Mouse (Mus musculus): ENCODE measurements around the gene Mtx2. TPM values are rescaled to one million over a fixed set of nuclear protein-coding genes. Genes with fewer than 3 reads are reported as not detected.

Mtx2 gene
- 69.0 and 72.4 TPM in 2 replicates for polyA plus RNA-seq (2012; rRNA removed)
- polyA plus RNA-seq (2014; fragmentation: Nextera tagmentation; extraction: Ambion mirVana), result 121 and 132 TPM in 2 replicates

- H3K9me3 ChIP-seq (ENCODE audit: control insufficient read depth, low read length), result no peaks in the 10 kb centered on the region
- H3K27me3 ChIP-seq (ENCODE audit: control insufficient read depth, insufficient read depth, low read length), result no peaks in the 10 kb centered on the region
- peak; percentile 65; the same call in 1 of the 2 replicates for TF ChIP-seq POLR2A (IDR thresholded peaks at IDR 0.05; ENCODE audit: borderline replicate concordance, extremely low read depth, insufficient read depth, insufficient read length)
- H3K4me2 ChIP-seq (replicated peaks; ENCODE audit: low read depth, low read length, severe bottlenecking), result peak within 1 kb of the TSS; percentile 71
- H3K4me3 ChIP-seq (replicated peaks; ENCODE audit: low read length), result peak within 1 kb of the TSS; percentile 93
- WGBS, result 1% methylated on average over 47 of the region's 74 CpGs
- H3K9ac ChIP-seq (ENCODE audit: low read depth, low read length, severe bottlenecking), result peak within 1 kb of the TSS; percentile 94
- no peaks in the 10 kb centered on the region for H3K36me3 ChIP-seq (ENCODE audit: control insufficient read depth, insufficient read depth, low read length)
- peak within 1 kb of the TSS; percentile 85 for H3K27ac ChIP-seq (replicated peaks; ENCODE audit: low read depth, low read length)
- peak; percentile 84 for DNase-seq (ENCODE audit: low spot score)
- 0 out of 2 replicates have a peak, but pooled peaks cover 3% of the 10 kb centered on the region for H3K4me1 ChIP-seq (ENCODE audit: control insufficient read depth, insufficient read depth, low read length)
- peak; percentile 88 for ATAC-seq (ENCODE audit: low FRiP score, low read depth)
Observed at GRCm38 (mm10) chr2:74825730-74826430, at the start of gene Mtx2. Mtx2 (plus strand) TSS chr2:74825803.

- Histone ChIP-seq H3K4me3 (replicated peaks; ENCODE audit: low read length) (no peak overlapping the region), H3K4me1 (ENCODE audit: control insufficient read depth, insufficient read depth, low read length) (no peaks in the 10 kb centered on the region), H3K27me3 (ENCODE audit: control insufficient read depth, insufficient read depth, low read length) (no peaks in the 10 kb centered on the region), H3K9me3 (ENCODE audit: control insufficient read depth, low read length) (no peaks in the 10 kb centered on the region), H3K9ac (ENCODE audit: low read depth, low read length, severe bottlenecking) (no peak overlapping the region), H3K4me2 (replicated peaks; ENCODE audit: low read depth, low read length, severe bottlenecking) (no peak overlapping the region), H3K27ac (replicated peaks; ENCODE audit: low read depth, low read length) (no peak overlapping the region), H3K36me3 (ENCODE audit: control insufficient read depth, insufficient read depth, low read length) (no peaks in the 10 kb centered on the region)
- ATAC-seq (ENCODE audit: low FRiP score, low read depth) (no peak), DNase-seq (ENCODE audit: low spot score) (no peak)
- 69% methylated on average over 13 of the region's 13 CpGs for WGBS
- no peak for TF ChIP-seq POLR2A (IDR thresholded peaks at IDR 0.05; ENCODE audit: borderline replicate concordance, extremely low read depth, insufficient read depth, insufficient read length)
Observed at GRCm38 (mm10) chr2:74777536-74778275, 47.9 kb upstream of the Mtx2 start.

- peak; percentile 64 for DNase-seq (ENCODE audit: low spot score)
- no peak overlapping the region for H3K27ac ChIP-seq (replicated peaks; ENCODE audit: low read depth, low read length)
- H3K4me3 ChIP-seq (replicated peaks; ENCODE audit: low read length), result no peak overlapping the region
- H3K36me3 ChIP-seq (ENCODE audit: control insufficient read depth, insufficient read depth, low read length), result no peaks in the 10 kb centered on the region
- 60% methylated on average over 5 of the region's 5 CpGs for WGBS
- no peaks in the 10 kb centered on the region for H3K27me3 ChIP-seq (ENCODE audit: control insufficient read depth, insufficient read depth, low read length)
- no peak; the same call in 1 of the 2 replicates for ATAC-seq (ENCODE audit: low FRiP score, low read depth)
- no peak overlapping the region for H3K4me2 ChIP-seq (replicated peaks; ENCODE audit: low read depth, low read length, severe bottlenecking)
- no peak overlapping the region for H3K9ac ChIP-seq (ENCODE audit: low read depth, low read length, severe bottlenecking)
- TF ChIP-seq POLR2A (IDR thresholded peaks at IDR 0.05; ENCODE audit: borderline replicate concordance, extremely low read depth, insufficient read depth, insufficient read length), result no peak
- H3K4me1 ChIP-seq (ENCODE audit: control insufficient read depth, insufficient read depth, low read length), result no peaks in the 10 kb centered on the region
- no peaks in the 10 kb centered on the region for H3K9me3 ChIP-seq (ENCODE audit: control insufficient read depth, low read length)
Observed at GRCm38 (mm10) chr2:74781386-74781785, 44.2 kb upstream of the Mtx2 start.

- Histone ChIP-seq H3K4me2 (replicated peaks; ENCODE audit: low read depth, low read length, severe bottlenecking) (no peak overlapping the region), H3K9ac (ENCODE audit: low read depth, low read length, severe bottlenecking) (no peak overlapping the region), H3K4me3 (replicated peaks; ENCODE audit: low read length) (no peak overlapping the region), H3K4me1 (ENCODE audit: control insufficient read depth, insufficient read depth, low read length) (0 out of 2 replicates have a peak, but pooled peaks cover 3% of the 10 kb centered on the region), H3K27ac (replicated peaks; ENCODE audit: low read depth, low read length) (0 out of 2 replicates have a peak overlapping the region, but pooled peaks have one; percentile 2), H3K9me3 (ENCODE audit: control insufficient read depth, low read length) (no peaks in the 10 kb centered on the region), H3K27me3 (ENCODE audit: control insufficient read depth, insufficient read depth, low read length) (no peaks in the 10 kb centered on the region), H3K36me3 (ENCODE audit: control insufficient read depth, insufficient read depth, low read length) (no peaks in the 10 kb centered on the region)
- DNase-seq (ENCODE audit: low spot score) (peak; percentile 53), ATAC-seq (ENCODE audit: low FRiP score, low read depth) (0 out of 2 replicates have a peak, but pooled peaks have one; percentile 70)
- TF ChIP-seq POLR2A (IDR thresholded peaks at IDR 0.05; ENCODE audit: borderline replicate concordance, extremely low read depth, insufficient read depth, insufficient read length), result no peak
- 45% methylated on average over 7 of the region's 7 CpGs for WGBS
Observed at GRCm38 (mm10) chr2:74795531-74795930, 30.1 kb upstream of the Mtx2 start.

- ATAC-seq (ENCODE audit: low FRiP score, low read depth) (no peak), DNase-seq (ENCODE audit: low spot score) (no peak)
- Histone ChIP-seq H3K27ac (replicated peaks; ENCODE audit: low read depth, low read length) (no peak overlapping the region), H3K4me2 (replicated peaks; ENCODE audit: low read depth, low read length, severe bottlenecking) (no peak overlapping the region), H3K4me3 (replicated peaks; ENCODE audit: low read length) (no peak overlapping the region), H3K36me3 (ENCODE audit: control insufficient read depth, insufficient read depth, low read length) (no peaks in the 10 kb centered on the region), H3K9ac (ENCODE audit: low read depth, low read length, severe bottlenecking) (no peak overlapping the region), H3K27me3 (ENCODE audit: control insufficient read depth, insufficient read depth, low read length) (no peaks in the 10 kb centered on the region), H3K4me1 (ENCODE audit: control insufficient read depth, insufficient read depth, low read length) (no peaks in the 10 kb centered on the region), H3K9me3 (ENCODE audit: control insufficient read depth, low read length) (no peaks in the 10 kb centered on the region; the same call in 1 of the 2 replicates)
- no peak for TF ChIP-seq POLR2A (IDR thresholded peaks at IDR 0.05; ENCODE audit: borderline replicate concordance, extremely low read depth, insufficient read depth, insufficient read length)
- WGBS, result 66% methylated on average over 5 of the region's 5 CpGs
Observed at GRCm38 (mm10) chr2:74808431-74808830, 17.2 kb upstream of the Mtx2 start.

All from limb, embryonic 14.5 days (tissue).